Mouse (Mus musculus) heart, embryonic 13.5 days (tissue): ENCODE results near the gene Bpifb1. TPM values are rescaled to one million over a fixed set of nuclear protein-coding genes. Genes with fewer than 3 reads are reported as not detected.
"Not testable (repeated sequence)": the region's sequence is repeated elsewhere in the genome, so short reads cannot be mapped to it uniquely, and the experiment has no call there.

Experiments used
- ATAC-seq: fragments of 200-750 bp; cut with Nextera tagmentation; 2 replicates; pipeline ENCODE4 v1.8.0; 2017; ENCODE audit warnings: moderate TSS enrichment; ENCODE audit not compliant: insufficient number of reproducible peaks, low FRiP score, low TSS enrichment; ENCODE audit errors: extremely low read depth
- H3K27ac ChIP-seq: fragments of 300-500 bp; sonication (generic); replicated peaks from 2 replicates; pipeline ENCODE4 v1.5.1; 2015; ENCODE audit warnings: moderate library complexity, mild to moderate bottlenecking, inconsistent platforms
- H3K27me3 ChIP-seq: fragments of 300-500 bp; sonication (generic); replicated peaks from 2 replicates; pipeline ENCODE4 v1.6.1; 2015; ENCODE audit warnings: mild to moderate bottlenecking, inconsistent platforms
- H3K36me3 ChIP-seq: fragments of 300-500 bp; sonication (generic); 2 replicates; pipeline ENCODE4 v1.6.1; 2015; ENCODE audit warnings: mild to moderate bottlenecking, inconsistent platforms
- H3K4me1 ChIP-seq: fragments of 300-500 bp; sonication (generic); 2 replicates; pipeline ENCODE4 v1.6.1; 2015; ENCODE audit warnings: inconsistent platforms
- H3K4me2 ChIP-seq: fragments of 300-500 bp; sonication (generic); 2 replicates; pipeline ENCODE4 v1.6.1; 2015; ENCODE audit warnings: inconsistent platforms, mild to moderate bottlenecking, moderate library complexity
- H3K4me3 ChIP-seq: fragments of 300-500 bp; sonication (generic); 2 replicates; pipeline ENCODE4 v1.5.1; 2015; ENCODE audit warnings: moderate library complexity, mild to moderate bottlenecking, inconsistent platforms
- H3K9ac ChIP-seq: fragments of 300-500 bp; sonication (generic); 2 replicates; pipeline ENCODE4 v1.6.1; 2015; ENCODE audit warnings: inconsistent platforms, mild to moderate bottlenecking, moderate library complexity
- H3K9me3 ChIP-seq: fragments of 300-500 bp; sonication (generic); 2 replicates; pipeline ENCODE4 v1.6.1; 2016; ENCODE audit warnings: inconsistent platforms
- WGBS: fragments of 180-500 bp; shearing (Covaris S2); methylation state at CpG from one replicate; pipeline ENCODE4 v1.1.7; 2015; ENCODE audit warnings: mixed read lengths; 5-methylcytosine and 5-hydroxymethylcytosine counted together
- polyA plus RNA-seq: library from polyadenylated mRNA; unstranded; fragments of >200 nt; fragmentation: Nextera tagmentation; extraction: Ambion mirVana; gene quantifications from 2 replicates; pipeline ENCODE4 v1.2.1, GENCODE M21; 2015

The Bpifb1 gene
- polyA plus RNA-seq, 1 experiment from 2014 or later = 0.31 TPM

GRCm38 (mm10) chr2:154211881-154212280, 21.3 kb downstream of the Bpifb1 start:
- H3K4me1 ChIP-seq = peaks cover 13% of the 10 kb centered on the region
- ATAC-seq = no peak
- H3K36me3 ChIP-seq = no peaks in the 10 kb centered on the region
- peaks cover 10% of the 10 kb centered on the region for H3K27me3 ChIP-seq
- H3K4me2 ChIP-seq = no peak overlapping the region
- no peak overlapping the region for H3K9ac ChIP-seq
- whole genome bisulfite sequencing = 85% methylated on average over 4 of the region's 4 CpGs
- H3K9me3 ChIP-seq = no peaks in the 10 kb centered on the region
- no peak overlapping the region for H3K27ac ChIP-seq
- no peak overlapping the region for H3K4me3 ChIP-seq

- 10% methylated on average over 5 of the region's 5 CpGs for WGBS
- Histone ChIP-seq H3K27ac (no peak overlapping the region), H3K4me3 (no peak overlapping the region), H3K4me2 (no peak overlapping the region), H3K27me3 (peaks cover 15% of the 10 kb centered on the region), H3K36me3 (no peaks in the 10 kb centered on the region), H3K4me1 (0 out of 2 replicates have a peak, but pooled peaks cover 3% of the 10 kb centered on the region), H3K9me3 (no peaks in the 10 kb centered on the region), H3K9ac (no peak overlapping the region)
- ATAC-seq = no peak
Observed at GRCm38 (mm10) chr2:154215191-154215590, 24.6 kb downstream of the Bpifb1 start.

- no peaks in the 10 kb centered on the region for H3K9me3 ChIP-seq
- H3K4me1 ChIP-seq = peaks cover 27% of the 10 kb centered on the region
- 0 out of 2 replicates have a peak, but pooled peaks cover 5% of the 10 kb centered on the region for H3K27me3 ChIP-seq
- 69% methylated on average over 5 of the region's 5 CpGs for WGBS
- H3K36me3 ChIP-seq = no peaks in the 10 kb centered on the region
- no peak overlapping the region for H3K4me2 ChIP-seq
- ATAC-seq = no peak
- H3K4me3 ChIP-seq = no peak overlapping the region
- no peak overlapping the region for H3K9ac ChIP-seq
- no peak overlapping the region for H3K27ac ChIP-seq
Observed at GRCm38 (mm10) chr2:154219950-154220349, 29.3 kb downstream of the Bpifb1 start.

- H3K36me3 ChIP-seq = no peaks in the 10 kb centered on the region
- H3K9ac ChIP-seq = no peak within 1 kb of the TSS
- peak within 1 kb of the TSS; percentile 47 for H3K4me2 ChIP-seq
- no peak; the same call in 1 of the 2 replicates for ATAC-seq
- H3K4me1 ChIP-seq = peaks cover 43% of the 10 kb centered on the region
- no peaks in the 10 kb centered on the region for H3K9me3 ChIP-seq
- 0 out of 2 replicates have a peak within 1 kb of the TSS, but pooled peaks have one; percentile 12 for H3K27ac ChIP-seq
- no peak within 1 kb of the TSS for H3K4me3 ChIP-seq
- no peaks in the 10 kb centered on the region for H3K27me3 ChIP-seq
- 7% methylated on average over 14 of the region's 14 CpGs for WGBS
Observed at GRCm38 (mm10) chr2:154223265-154223916, 32.8 kb downstream of the Bpifb1 start, which contains the start of gene Bpifb5. Gene Bpifb5, plus strand, starts transcription at chr2:154223742.

GRCm38 (mm10) chr2:154223917-154224273, 33.3 kb downstream of the Bpifb1 start:
- peaks cover 43% of the 10 kb centered on the region for H3K4me1 ChIP-seq
- no peak overlapping the region for H3K4me3 ChIP-seq
- no peaks in the 10 kb centered on the region for H3K27me3 ChIP-seq
- no peak for ATAC-seq
- peak overlapping the region; percentile 47 for H3K4me2 ChIP-seq
- 0 out of 2 replicates have a peak overlapping the region, but pooled peaks have one; percentile 12 for H3K27ac ChIP-seq
- no peaks in the 10 kb centered on the region for H3K9me3 ChIP-seq
- 11% methylated on average over 2 of the region's 2 CpGs for WGBS
- no peaks in the 10 kb centered on the region for H3K36me3 ChIP-seq
- H3K9ac ChIP-seq = no peak overlapping the region

GRCm38 (mm10) chr2:154226991-154227390, 36.4 kb downstream of the Bpifb1 start:
- H3K4me1 ChIP-seq = peaks cover 43% of the 10 kb centered on the region
- no peak overlapping the region for H3K4me3 ChIP-seq
- no peak overlapping the region for H3K4me2 ChIP-seq
- no peak for ATAC-seq
- no peak overlapping the region for H3K27ac ChIP-seq
- H3K27me3 ChIP-seq = no peaks in the 10 kb centered on the region
- no peak overlapping the region for H3K9ac ChIP-seq
- H3K36me3 ChIP-seq = no peaks in the 10 kb centered on the region
- no peaks in the 10 kb centered on the region for H3K9me3 ChIP-seq
- WGBS = 67% methylated on average over 4 of the region's 4 CpGs

- Histone ChIP-seq H3K27me3 (no peaks in the 10 kb centered on the region), H3K9ac (no peak overlapping the region), H3K4me3 (no peak overlapping the region), H3K4me1 (peaks cover 40% of the 10 kb centered on the region), H3K9me3 (no peaks in the 10 kb centered on the region), H3K4me2 (no peak overlapping the region), H3K27ac (no peak overlapping the region), H3K36me3 (no peaks in the 10 kb centered on the region)
- ATAC-seq = no peak
- WGBS = 63% methylated on average over 5 of the region's 5 CpGs
Observed at GRCm38 (mm10) chr2:154227830-154228229, 37.2 kb downstream of the Bpifb1 start.

GRCm38 (mm10) chr2:154233426-154233825, 42.8 kb downstream of the Bpifb1 start:
- Histone ChIP-seq H3K4me2 (no peak overlapping the region), H3K36me3 (no peaks in the 10 kb centered on the region), H3K9ac (no peak overlapping the region), H3K9me3 (no peaks in the 10 kb centered on the region), H3K27me3 (no peaks in the 10 kb centered on the region), H3K4me1 (no peaks in the 10 kb centered on the region), H3K4me3 (no peak overlapping the region), H3K27ac (no peak overlapping the region)
- ATAC-seq = no peak
- 83% methylated on average over 6 of the region's 6 CpGs for WGBS

- Histone ChIP-seq H3K27me3 (no peaks in the 10 kb centered on the region), H3K36me3 (no peaks in the 10 kb centered on the region), H3K9ac (no peak overlapping the region), H3K4me1 (no peaks in the 10 kb centered on the region), H3K9me3 (no peaks in the 10 kb centered on the region), H3K4me2 (no peak overlapping the region), H3K27ac (no peak overlapping the region), H3K4me3 (no peak overlapping the region)
- WGBS = 75% methylated on average over 6 of the region's 6 CpGs
- no peak for ATAC-seq
Observed at GRCm38 (mm10) chr2:154240771-154241170, 50.2 kb downstream of the Bpifb1 start.

- H3K9ac ChIP-seq, H3K4me1 ChIP-seq, H3K9me3 ChIP-seq, H3K27ac ChIP-seq, H3K4me2 ChIP-seq, H3K4me3 ChIP-seq, H3K36me3 ChIP-seq, ATAC-seq, H3K27me3 ChIP-seq: not testable (repeated sequence)
- WGBS = 88% methylated on average over 11 of the region's 12 CpGs
Observed at GRCm38 (mm10) chr2:154242726-154243125, 52.1 kb downstream of the Bpifb1 start.

- H3K27me3 ChIP-seq = no peaks in the 10 kb centered on the region
- no peak overlapping the region for H3K27ac ChIP-seq
- no peak overlapping the region for H3K4me3 ChIP-seq
- no peaks in the 10 kb centered on the region for H3K4me1 ChIP-seq
- no peak overlapping the region for H3K4me2 ChIP-seq
- no peak for ATAC-seq
- H3K9me3 ChIP-seq = no peaks in the 10 kb centered on the region
- no peak overlapping the region for H3K9ac ChIP-seq
- H3K36me3 ChIP-seq = no peaks in the 10 kb centered on the region
- 83% methylated on average over 10 of the region's 10 CpGs for WGBS
Observed at GRCm38 (mm10) chr2:154243356-154244036, 52.9 kb downstream of the Bpifb1 start.

- H3K4me2 ChIP-seq = no peak overlapping the region
- no peaks in the 10 kb centered on the region for H3K9me3 ChIP-seq
- no peak for ATAC-seq
- no peak overlapping the region for H3K27ac ChIP-seq
- H3K9ac ChIP-seq = no peak overlapping the region
- H3K4me3 ChIP-seq = no peak overlapping the region
- H3K27me3 ChIP-seq = no peaks in the 10 kb centered on the region
- H3K4me1 ChIP-seq = no peaks in the 10 kb centered on the region
- no peaks in the 10 kb centered on the region for H3K36me3 ChIP-seq
- WGBS = 86% methylated on average over 5 of the region's 5 CpGs
Observed at GRCm38 (mm10) chr2:154245322-154245721, 54.7 kb downstream of the Bpifb1 start.
